Mouse (Mus musculus): ENCODE measurements at regions not wholly inside any gene's neighbourhood (a gene's known extent, or its start where the extent isn't known, plus 50 kb on each side); places are given as distances from the start of the nearest gene placed in this dataset.

DNA sequence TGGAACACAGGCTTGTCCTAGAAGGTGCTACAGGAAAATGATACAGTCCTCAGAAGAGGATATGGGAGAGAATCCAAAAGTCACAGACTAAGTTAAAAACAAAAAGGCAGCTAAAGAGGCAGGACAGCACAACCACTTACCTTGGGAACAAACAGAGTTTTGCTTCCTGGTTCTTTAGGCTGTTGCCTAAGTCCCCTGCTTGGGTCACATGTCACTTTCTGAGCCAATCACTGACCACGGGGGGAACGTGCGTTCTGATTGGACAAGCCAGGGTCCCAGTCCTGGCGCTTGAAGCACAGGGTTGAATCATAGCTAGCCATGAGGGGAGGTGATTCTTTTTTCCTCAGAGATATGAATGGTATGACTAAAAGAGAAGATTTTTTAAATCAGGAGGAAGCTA, 216.4 kb downstream of the Glrx3 start:
- no peak for TF ChIP-seq CTCF (IDR thresholded peaks at IDR 0.05; ENCODE audit: insufficient read depth, low read depth, low read length)
- TF ChIP-seq POLR2A (IDR thresholded peaks at IDR 0.05; ENCODE audit: insufficient read depth, low read depth, low read length): no peak
